Mouse (Mus musculus) cortical plate, adult 2 months (tissue): ENCODE data around the gene Dhcr7. TPM values are rescaled to one million over a fixed set of nuclear protein-coding genes. Genes with fewer than 3 reads are reported as not detected.

Experiments used
- H3K27ac ChIP-seq: fragments of 200-500 bp; 2 replicates; pipeline ENCODE4 v1.5.1; 2012; ENCODE audit warnings: low read length, control low read depth, inconsistent platforms; ENCODE audit not compliant: insufficient read depth
- H3K4me1 ChIP-seq: fragments of 200-500 bp; 2 replicates; pipeline ENCODE4 v1.6.1; 2011; ENCODE audit warnings: low read length; ENCODE audit not compliant: control insufficient read depth, insufficient read depth
- H3K4me3 ChIP-seq: fragments of 200-500 bp; 2 replicates; pipeline ENCODE4 v1.5.1; 2011; ENCODE audit warnings: mild to moderate bottlenecking, low read length, control low read depth; ENCODE audit not compliant: insufficient read depth
- CTCF ChIP-seq: fragments of 200-500 bp; IDR thresholded peaks from 2 replicates; pipeline ENCODE4 v1.5.1; 2011; ENCODE audit warnings: mild to moderate bottlenecking, control low read depth, low read length; ENCODE audit not compliant: insufficient read depth; ENCODE audit errors: extremely low read depth
- POLR2A ChIP-seq: fragments of 200-500 bp; IDR thresholded peaks from 2 replicates; pipeline ENCODE4 v1.6.1; 2011; ENCODE audit warnings: mild to moderate bottlenecking, low read length, control low read depth; ENCODE audit not compliant: insufficient read depth; ENCODE audit errors: extremely low read depth
- polyA plus RNA-seq: library from polyadenylated mRNA; depleted of rRNA; stranded (reverse); fragments of >200 nt; gene quantifications from 2 replicates; pipeline ENCODE4 v1.2.3, GENCODE M21; 2012; rRNA removed

The Dhcr7 gene
- polyA plus RNA-seq, 1 experiment = 64.5 TPM

- TF ChIP-seq POLR2A (no peak), CTCF (no peak)
Observed at GRCm38 (mm10) chr7:143866538-143866937, 43.6 kb downstream of the Dhcr7 start, which contains the start of gene Gm498. Gm498 (plus strand) TSS chr7:143866838.

GRCm38 (mm10) chr7:143868874-143869273 is 45.9 kb downstream of the Dhcr7 start:
- Histone ChIP-seq H3K27ac (no peak overlapping the region), H3K4me3 (no peak overlapping the region), H3K4me1 (no peaks in the 10 kb centered on the region)
- no peak for TF ChIP-seq CTCF
- TF ChIP-seq POLR2A = no peak

More at GRCm38 (mm10) chr7:143866538-143866937, 43.6 kb downstream of the Dhcr7 start, which contains the start of gene Gm498:
- Histone ChIP-seq H3K4me1 (no peaks in the 10 kb centered on the region), H3K27ac (no peak within 1 kb of the TSS), H3K4me3 (no peak within 1 kb of the TSS)

- Histone ChIP-seq H3K4me3 (no peak overlapping the region), H3K27ac (no peak overlapping the region), H3K4me1 (no peaks in the 10 kb centered on the region)
- no peak for TF ChIP-seq POLR2A
- no peak for TF ChIP-seq CTCF
Observed at GRCm38 (mm10) chr7:143883717-143884116, 60.8 kb downstream of the Dhcr7 start.

GRCm38 (mm10) chr7:143891146-143891545 is 68.2 kb downstream of the Dhcr7 start:
- no peak overlapping the region for H3K4me3 ChIP-seq
- TF ChIP-seq CTCF (no peak), POLR2A (no peak)
- H3K27ac ChIP-seq = no peak overlapping the region
- H3K4me1 ChIP-seq = peaks cover 8% of the 10 kb centered on the region; the same call in 1 of the 2 replicates

- no peak overlapping the region for H3K27ac ChIP-seq
- TF ChIP-seq POLR2A (no peak), CTCF (no peak)
- no peak overlapping the region for H3K4me3 ChIP-seq
- peaks cover 8% of the 10 kb centered on the region; the same call in 1 of the 2 replicates for H3K4me1 ChIP-seq
Observed at GRCm38 (mm10) chr7:143892361-143892760, 69.4 kb downstream of the Dhcr7 start.

Other genes starting within 250 kb of the Dhcr7 start
- gene Cars, start 223.1 kb upstream of the Dhcr7 start, polyA plus RNA-seq = 48.3 and 49.8 TPM in 2 replicates
- gene Tnfrsf26, start 194.4 kb upstream of the Dhcr7 start, polyA plus RNA-seq = 0.08 and 0.10 TPM in 2 replicates
- 2.0 and 2.9 TPM in 2 replicates for gene Tnfrsf22, start 173.5 kb upstream of the Dhcr7 start, polyA plus RNA-seq
- 2.5 and 3.0 TPM in 2 replicates for gene Tnfrsf23, start 137.3 kb upstream of the Dhcr7 start, polyA plus RNA-seq
- gene Osbpl5, start 66.2 kb upstream of the Dhcr7 start, polyA plus RNA-seq = 37.4 and 39.1 TPM in 2 replicates
- not detected in 2 replicates for gene Mrgprg, start 56.2 kb upstream of the Dhcr7 start, polyA plus RNA-seq
- gene Mrgpre, start 38.6 kb upstream of the Dhcr7 start, polyA plus RNA-seq = 5.3 and 5.7 TPM in 2 replicates
- 8.8 and 10.6 TPM in 2 replicates for gene Nadsyn1, start 296 bp upstream of the Dhcr7 start, polyA plus RNA-seq
- gene Gm498, start 43.7 kb downstream of the Dhcr7 start, polyA plus RNA-seq = not detected in 2 replicates
- 69.7 and 71.0 TPM in 2 replicates for gene Shank2, start 178.8 kb downstream of the Dhcr7 start, polyA plus RNA-seq